Mouse (Mus musculus): ENCODE measurements around the gene Aifm1.
"Not testable (repeated sequence)": the region's sequence is repeated elsewhere in the genome, so short reads cannot be mapped to it uniquely, and the experiment has no call there.

The Aifm1 gene

GRCm38 (mm10) chrX:48461006-48461405 lies 52.4 kb downstream of the Aifm1 start:
- intact Hi-C loops (cut with DNase I) = no loop called here

- intact Hi-C loops (cut with DNase I) = no loop called here
Observed at GRCm38 (mm10) chrX:48460496-48460895, 52.9 kb downstream of the Aifm1 start.

- intact Hi-C loops (cut with DNase I) = no loop called here
Observed at GRCm38 (mm10) chrX:48456956-48457355, 56.4 kb downstream of the Aifm1 start.

GRCm38 (mm10) chrX:48455018-48455417 lies 58.3 kb downstream of the Aifm1 start:
- intact Hi-C loops (cut with DNase I) = no loop called here

- intact Hi-C loops (cut with DNase I) = no loop called here
Observed at GRCm38 (mm10) chrX:48454495-48454878, 58.9 kb downstream of the Aifm1 start.

- intact Hi-C loops (cut with DNase I) = no loop called here
Observed at GRCm38 (mm10) chrX:48453736-48454494, 59.4 kb downstream of the Aifm1 start.

- intact Hi-C loops (cut with DNase I) = no loop called here
Observed at GRCm38 (mm10) chrX:48452931-48453673, 60.3 kb downstream of the Aifm1 start.

- intact Hi-C loops (cut with DNase I) = no loop called here
Observed at GRCm38 (mm10) chrX:48452231-48452890, 61.0 kb downstream of the Aifm1 start.

GRCm38 (mm10) chrX:48449646-48450045 lies 63.7 kb downstream of the Aifm1 start:
- intact Hi-C loops (cut with DNase I) = no loop called here

GRCm38 (mm10) chrX:48444677-48445076 lies 68.7 kb downstream of the Aifm1 start:
- intact Hi-C loops (cut with DNase I) = no loop called here

GRCm38 (mm10) chrX:48441954-48442353 lies 71.4 kb downstream of the Aifm1 start:
- intact Hi-C loops (cut with DNase I) = no loop called here

GRCm38 (mm10) chrX:48441548-48441947 lies 71.8 kb downstream of the Aifm1 start:
- intact Hi-C loops (cut with DNase I) = no loop called here

- intact Hi-C loops (cut with DNase I) = no loop called here
Observed at GRCm38 (mm10) chrX:48439036-48439435, 74.3 kb downstream of the Aifm1 start.

GRCm38 (mm10) chrX:48436082-48436481 lies 77.3 kb downstream of the Aifm1 start:
- intact Hi-C loops (cut with DNase I) = not testable (repeated sequence)

GRCm38 (mm10) chrX:48435477-48435900 lies 77.9 kb downstream of the Aifm1 start:
- intact Hi-C loops (cut with DNase I) = no loop called here

GRCm38 (mm10) chrX:48434251-48434650 lies 79.1 kb downstream of the Aifm1 start:
- intact Hi-C loops (cut with DNase I) = no loop called here

- intact Hi-C loops (cut with DNase I) = no loop called here
Observed at GRCm38 (mm10) chrX:48433527-48433899, 79.8 kb downstream of the Aifm1 start.

GRCm38 (mm10) chrX:48432599-48433526 lies 80.5 kb downstream of the Aifm1 start:
- intact Hi-C loops (cut with DNase I) = no loop called here

GRCm38 (mm10) chrX:48429538-48429937 lies 83.8 kb downstream of the Aifm1 start:
- intact Hi-C loops (cut with DNase I) = loop anchor here (10.0 kb wide), 1 partner anchor 95 kb away; no protein-coding TSS in a partner anchor

- intact Hi-C loops (cut with DNase I) = loop anchor here (10.0 kb wide), 1 partner anchor 96 kb away; no protein-coding TSS in a partner anchor
Observed at GRCm38 (mm10) chrX:48429100-48429499, 84.3 kb downstream of the Aifm1 start.

GRCm38 (mm10) chrX:48428642-48429041 lies 84.7 kb downstream of the Aifm1 start:
- intact Hi-C loops (cut with DNase I) = loop anchor here (10.0 kb wide), 1 partner anchor 96 kb away; no protein-coding TSS in a partner anchor

All from adrenal gland (tissue).